Mouse (Mus musculus) embryonic facial prominence, embryonic 13.5 days (tissue): ENCODE results near the gene 6330409D20Rik. TPM values are rescaled to one million over a fixed set of nuclear protein-coding genes. Genes with fewer than 3 reads are reported as not detected.

ENCODE experiments used
- ATAC-seq: fragments of 200-750 bp; cut with Nextera tagmentation; 2 replicates; pipeline ENCODE4 v1.8.0; 2017; ENCODE audit warnings: low read depth; ENCODE audit not compliant: insufficient number of reproducible peaks, insufficient read depth, low FRiP score, low TSS enrichment
- H3K27ac ChIP-seq: fragments of 300-500 bp; sonication (generic); 2 replicates; pipeline ENCODE4 v1.5.1; 2015; ENCODE audit warnings: moderate library complexity, mild to moderate bottlenecking, inconsistent platforms
- H3K27me3 ChIP-seq: fragments of 300-500 bp; sonication (generic); 2 replicates; pipeline ENCODE4 v1.6.1; 2015; ENCODE audit warnings: mild to moderate bottlenecking, inconsistent platforms
- H3K36me3 ChIP-seq: fragments of 300-500 bp; sonication (generic); 2 replicates; pipeline ENCODE4 v1.6.1; 2015; ENCODE audit warnings: mild to moderate bottlenecking, inconsistent platforms
- H3K4me1 ChIP-seq: fragments of 300-500 bp; sonication (generic); 2 replicates; pipeline ENCODE4 v1.6.1; 2015; ENCODE audit warnings: inconsistent platforms
- H3K4me2 ChIP-seq: fragments of 300-500 bp; sonication (generic); 2 replicates; pipeline ENCODE4 v1.6.1; 2015; ENCODE audit warnings: moderate library complexity, mild to moderate bottlenecking, inconsistent platforms
- H3K4me3 ChIP-seq: fragments of 300-500 bp; sonication (generic); 2 replicates; pipeline ENCODE4 v1.5.1; 2015; ENCODE audit warnings: mild to moderate bottlenecking, inconsistent platforms
- H3K9ac ChIP-seq: fragments of 300-500 bp; sonication (generic); 2 replicates; pipeline ENCODE4 v1.6.1; 2015; ENCODE audit warnings: mild to moderate bottlenecking, inconsistent platforms
- H3K9me3 ChIP-seq: fragments of 300-500 bp; sonication (generic); 2 replicates; pipeline ENCODE4 v1.6.1; 2016; ENCODE audit warnings: inconsistent platforms
- WGBS: fragments of 180-500 bp; shearing (Covaris S2); methylation state at CpG from one replicate; pipeline ENCODE4 v1.1.7; 2015; ENCODE audit warnings: mixed read lengths; 5-methylcytosine and 5-hydroxymethylcytosine counted together
- polyA plus RNA-seq: library from polyadenylated mRNA; unstranded; fragments of >200 nt; fragmentation: Nextera tagmentation; extraction: Ambion mirVana; gene quantifications from 2 replicates; pipeline ENCODE4 v1.2.1, GENCODE M21; 2015

6330409D20Rik gene
- polyA plus RNA-seq, 1 experiment from 2014 or later = 0.34 TPM

DNA sequence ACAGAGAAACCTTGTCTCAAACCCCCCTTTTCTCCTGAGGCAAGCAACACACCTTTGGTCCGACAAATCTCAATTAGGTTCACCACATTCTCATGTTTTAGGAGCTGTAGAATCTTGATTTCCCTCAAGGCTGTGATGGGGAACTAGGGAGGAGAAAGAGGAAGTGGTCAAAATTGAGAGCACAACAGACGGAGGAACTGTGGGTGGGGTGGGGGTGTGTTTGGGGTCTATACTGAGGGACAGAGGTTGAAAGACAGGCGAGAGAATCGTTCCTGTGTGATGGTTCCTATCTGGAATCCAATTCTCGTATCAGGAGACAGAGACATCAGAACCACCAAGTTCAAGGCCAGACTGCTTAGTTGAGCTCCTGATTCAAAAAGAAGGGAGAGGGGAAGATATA is 30.4 kb downstream of the 6330409D20Rik start:
- H3K27me3 ChIP-seq = no peaks in the 10 kb centered on the region
- no peak for ATAC-seq
- WGBS = 86% methylated on average over 5 of the region's 5 CpGs
- H3K4me3 ChIP-seq = no peak overlapping the region
- no peak overlapping the region for H3K9ac ChIP-seq
- peaks cover 25% of the 10 kb centered on the region for H3K4me1 ChIP-seq
- H3K9me3 ChIP-seq = no peaks in the 10 kb centered on the region
- H3K4me2 ChIP-seq = no peak overlapping the region
- no peak overlapping the region for H3K27ac ChIP-seq
- peaks cover 56% of the 10 kb centered on the region for H3K36me3 ChIP-seq

DNA sequence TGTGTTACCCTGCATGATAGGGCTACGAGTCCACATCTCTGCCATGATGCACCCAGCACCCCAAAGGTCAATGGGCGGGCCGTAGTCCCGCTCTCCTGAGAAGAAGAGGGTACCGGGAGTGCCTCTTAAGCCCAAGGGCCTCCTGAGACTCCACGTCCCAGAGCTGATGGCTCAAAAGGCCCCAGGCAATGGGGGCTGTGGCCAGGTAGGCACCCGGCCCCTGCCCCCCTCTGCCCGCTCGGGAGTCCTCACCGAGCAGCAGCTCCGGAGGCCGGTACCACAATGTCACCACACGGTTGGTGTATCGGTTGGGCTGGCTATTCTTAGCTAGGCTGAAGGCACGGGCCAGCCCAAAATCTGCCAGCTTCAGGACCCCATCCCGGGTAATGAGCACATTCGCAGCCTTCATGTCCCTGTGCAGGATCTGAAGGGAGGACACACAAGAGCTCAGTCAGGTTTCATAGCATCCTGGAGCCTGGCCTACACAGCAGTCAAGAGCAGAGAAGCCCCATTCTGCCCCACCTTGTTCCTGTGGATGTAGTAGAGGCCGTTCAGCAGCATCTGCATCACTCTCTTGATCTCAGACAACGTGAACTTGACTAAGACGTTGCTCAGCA is 31.2 kb downstream of the 6330409D20Rik start:
- no peaks in the 10 kb centered on the region for H3K27me3 ChIP-seq
- no peak for ATAC-seq
- 92% methylated on average over 20 of the region's 20 CpGs for WGBS
- no peaks in the 10 kb centered on the region for H3K9me3 ChIP-seq
- H3K9ac ChIP-seq = no peak overlapping the region
- H3K4me3 ChIP-seq = no peak overlapping the region
- peaks cover 64% of the 10 kb centered on the region for H3K36me3 ChIP-seq
- H3K4me1 ChIP-seq = peaks cover 20% of the 10 kb centered on the region
- 0 out of 2 replicates have a peak overlapping the region, but pooled peaks have one; percentile 4 for H3K27ac ChIP-seq
- H3K4me2 ChIP-seq = no peak overlapping the region

DNA sequence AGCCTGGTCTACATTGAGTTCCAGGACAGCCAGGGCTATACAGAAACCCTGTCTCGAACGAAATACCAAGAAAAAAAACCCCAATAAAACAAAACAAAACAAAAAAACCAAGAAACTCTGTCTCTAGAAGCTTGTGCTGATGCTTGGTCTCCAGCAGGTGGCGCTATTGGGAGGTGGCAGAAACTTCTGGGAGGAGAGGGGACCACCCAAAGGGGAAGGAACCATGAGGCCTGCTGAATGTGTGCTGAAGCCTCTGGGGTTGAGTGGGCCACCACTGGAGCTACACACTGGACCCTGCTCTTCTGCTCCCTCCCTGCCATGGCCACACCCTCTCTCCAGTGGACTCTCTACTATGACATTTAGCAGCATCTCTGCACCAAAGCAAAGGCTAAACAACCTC is 32.2 kb downstream of the 6330409D20Rik start:
- H3K27ac ChIP-seq = no peak overlapping the region
- no peaks in the 10 kb centered on the region for H3K27me3 ChIP-seq
- H3K36me3 ChIP-seq = peaks cover 74% of the 10 kb centered on the region
- H3K4me1 ChIP-seq = peaks cover 11% of the 10 kb centered on the region
- H3K9ac ChIP-seq = no peak overlapping the region
- 46% methylated on average over 3 of the region's 3 CpGs for WGBS
- H3K4me2 ChIP-seq = no peak overlapping the region
- ATAC-seq = no peak
- no peaks in the 10 kb centered on the region for H3K9me3 ChIP-seq
- no peak overlapping the region for H3K4me3 ChIP-seq

DNA sequence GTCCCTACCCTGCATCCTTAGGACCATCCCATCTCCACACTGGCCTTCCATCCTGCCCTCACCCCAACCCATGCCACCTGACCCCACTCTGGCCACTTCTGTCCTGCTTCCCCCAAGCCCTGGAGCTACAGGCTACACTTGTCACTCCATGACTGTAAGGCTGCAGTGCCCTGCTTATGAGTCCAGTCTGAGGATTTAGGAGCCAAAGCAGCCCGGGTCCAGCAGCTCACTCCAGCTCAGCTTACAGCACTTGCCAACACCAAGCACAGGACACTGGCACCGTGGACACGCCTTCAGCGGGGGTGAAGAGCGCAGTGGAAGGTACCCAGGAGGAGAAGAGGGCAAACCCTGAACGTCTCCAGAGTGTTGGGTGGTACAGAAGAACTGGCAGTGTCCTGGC is 33.8 kb downstream of the 6330409D20Rik start:
- Histone ChIP-seq H3K9me3 (no peaks in the 10 kb centered on the region), H3K4me3 (no peak overlapping the region), H3K4me2 (no peak overlapping the region), H3K36me3 (peaks cover 89% of the 10 kb centered on the region), H3K27ac (no peak overlapping the region), H3K27me3 (no peaks in the 10 kb centered on the region), H3K4me1 (peaks cover 10% of the 10 kb centered on the region), H3K9ac (no peak overlapping the region; the same call in 1 of the 2 replicates)
- WGBS = 94% methylated on average over 6 of the region's 6 CpGs
- ATAC-seq = no peak

DNA sequence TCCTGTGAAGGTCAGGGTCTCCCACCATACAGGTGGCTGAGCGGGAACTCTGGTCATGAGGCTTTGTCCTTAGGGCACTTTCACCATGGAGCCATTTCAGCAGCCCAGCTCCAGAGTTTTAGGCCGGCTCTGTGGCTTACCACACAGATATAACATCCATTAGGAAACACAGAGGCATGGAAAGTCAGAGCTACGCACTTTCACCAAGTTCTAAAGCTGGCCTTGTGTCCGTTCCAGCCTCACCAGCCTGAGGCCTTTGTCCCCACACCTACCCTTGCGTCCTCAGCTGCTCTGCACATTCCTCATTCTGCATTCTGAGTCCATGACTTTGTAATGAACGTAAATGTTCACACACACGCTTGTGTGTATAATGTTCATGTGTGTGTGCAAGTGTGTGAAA is 35.8 kb downstream of the 6330409D20Rik start:
- 90% methylated on average over 7 of the region's 7 CpGs for WGBS
- no peak overlapping the region for H3K27ac ChIP-seq
- no peak overlapping the region for H3K9ac ChIP-seq
- no peaks in the 10 kb centered on the region for H3K27me3 ChIP-seq
- no peaks in the 10 kb centered on the region for H3K4me1 ChIP-seq
- H3K9me3 ChIP-seq = no peaks in the 10 kb centered on the region
- no peak overlapping the region for H3K4me3 ChIP-seq
- no peak overlapping the region for H3K4me2 ChIP-seq
- ATAC-seq = no peak
- H3K36me3 ChIP-seq = peaks cover 78% of the 10 kb centered on the region

DNA sequence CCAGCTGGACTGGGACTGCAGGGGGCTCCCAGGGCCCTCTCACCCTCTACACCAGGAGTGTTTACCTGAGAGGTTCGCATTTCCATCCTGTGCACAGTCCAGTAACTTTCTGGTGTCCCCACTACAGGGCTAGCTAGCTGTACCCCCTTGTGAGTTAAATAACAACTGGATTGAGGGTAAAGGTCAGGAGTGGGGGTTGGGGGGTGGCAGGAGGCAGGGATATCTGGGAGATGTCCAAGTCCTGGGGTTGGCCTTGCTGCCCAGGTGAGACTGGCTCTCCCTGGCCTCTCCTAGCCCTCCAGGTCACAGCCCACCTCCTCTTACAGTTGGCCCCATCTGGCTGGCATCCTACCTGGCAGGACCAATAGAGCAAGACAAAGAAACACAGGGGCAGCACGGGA is 36.8 kb downstream of the 6330409D20Rik start, which contains the start of gene Fpgs:
TSS of gene Fpgs (minus strand) at position 125 of the 401 bp plus-strand sequence.
- Histone ChIP-seq H3K27me3 (no peaks in the 10 kb centered on the region), H3K9ac (no peak within 1 kb of the TSS), H3K4me2 (no peak within 1 kb of the TSS), H3K4me1 (no peaks in the 10 kb centered on the region), H3K9me3 (no peaks in the 10 kb centered on the region), H3K36me3 (peaks cover 68% of the 10 kb centered on the region), H3K4me3 (no peak within 1 kb of the TSS), H3K27ac (no peak within 1 kb of the TSS)
- 94% methylated on average over 2 of the region's 2 CpGs for WGBS
- ATAC-seq = no peak

DNA sequence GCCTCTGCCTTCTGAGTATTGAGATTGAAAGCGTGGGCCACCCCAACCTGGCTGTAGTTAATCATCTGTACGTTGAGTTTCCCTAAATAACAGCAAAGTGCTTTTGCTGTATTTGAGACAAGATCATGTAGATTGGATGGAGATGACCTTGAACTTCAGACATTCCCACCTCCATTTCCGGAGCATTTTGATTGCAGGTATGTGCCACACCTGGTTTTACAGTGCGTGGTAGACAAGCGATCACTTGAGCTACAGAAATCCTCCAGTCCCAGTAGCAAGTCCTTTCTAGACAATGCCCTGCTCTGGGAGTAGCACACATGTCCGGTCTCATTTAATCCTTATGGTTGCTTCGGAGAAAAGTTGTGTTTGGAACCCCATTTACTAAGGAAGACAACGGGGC is 37.8 kb downstream of the 6330409D20Rik start:
- no peak for ATAC-seq

DNA sequence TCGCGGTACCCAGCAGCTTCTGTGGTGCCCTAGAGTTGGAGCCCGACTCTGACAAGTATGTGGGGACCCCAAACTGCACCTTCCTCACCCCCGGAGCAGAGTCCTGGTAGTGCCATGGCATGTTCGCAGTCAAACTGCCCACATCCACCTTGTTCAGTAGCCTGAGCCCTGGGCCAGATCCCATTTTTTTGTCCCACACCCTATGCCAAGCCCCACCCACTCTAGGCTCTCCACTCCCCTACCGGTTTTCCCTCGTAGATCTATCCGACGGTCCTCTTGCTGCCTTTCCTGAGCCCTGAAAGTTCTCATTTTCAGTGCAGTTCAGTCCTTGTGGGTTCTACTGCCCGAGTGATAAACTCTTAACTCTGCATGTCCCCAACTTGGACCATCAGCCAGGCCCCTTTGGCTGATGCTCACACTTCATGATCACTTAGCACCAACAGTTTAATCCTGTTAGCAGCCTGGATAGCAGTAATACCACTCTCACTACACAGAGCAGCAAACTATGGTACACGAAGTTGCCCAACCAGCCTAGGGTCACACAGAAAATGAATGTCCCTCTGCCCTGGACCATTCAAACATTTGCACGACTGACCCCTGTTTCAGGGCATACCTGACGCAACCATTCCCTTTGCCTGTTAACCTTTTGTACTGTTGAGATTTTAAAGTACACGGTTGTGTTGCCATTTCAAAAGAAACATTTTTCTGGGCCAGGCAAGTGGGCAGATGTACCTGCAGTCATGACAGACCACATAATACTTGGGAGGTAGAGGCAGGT is 39.7 kb downstream of the 6330409D20Rik start:
- no peaks in the 10 kb centered on the region for H3K27me3 ChIP-seq
- H3K4me3 ChIP-seq = no peak overlapping the region
- no peaks in the 10 kb centered on the region for H3K4me1 ChIP-seq
- WGBS = 86% methylated on average over 14 of the region's 14 CpGs
- H3K9me3 ChIP-seq = no peaks in the 10 kb centered on the region
- no peak for ATAC-seq
- no peak overlapping the region for H3K27ac ChIP-seq
- peaks cover 41% of the 10 kb centered on the region for H3K36me3 ChIP-seq
- H3K9ac ChIP-seq = no peak overlapping the region
- H3K4me2 ChIP-seq = no peak overlapping the region

More for the DNA sequence above, 37.8 kb downstream of the 6330409D20Rik start:
- H3K27ac ChIP-seq = no peak overlapping the region
- no peak overlapping the region for H3K9ac ChIP-seq
- 91% methylated on average over 8 of the region's 8 CpGs for WGBS
- H3K4me1 ChIP-seq = no peaks in the 10 kb centered on the region
- no peak overlapping the region for H3K4me3 ChIP-seq
- H3K4me2 ChIP-seq = no peak overlapping the region
- H3K9me3 ChIP-seq = no peaks in the 10 kb centered on the region
- no peaks in the 10 kb centered on the region for H3K27me3 ChIP-seq
- peaks cover 59% of the 10 kb centered on the region for H3K36me3 ChIP-seq

DNA sequence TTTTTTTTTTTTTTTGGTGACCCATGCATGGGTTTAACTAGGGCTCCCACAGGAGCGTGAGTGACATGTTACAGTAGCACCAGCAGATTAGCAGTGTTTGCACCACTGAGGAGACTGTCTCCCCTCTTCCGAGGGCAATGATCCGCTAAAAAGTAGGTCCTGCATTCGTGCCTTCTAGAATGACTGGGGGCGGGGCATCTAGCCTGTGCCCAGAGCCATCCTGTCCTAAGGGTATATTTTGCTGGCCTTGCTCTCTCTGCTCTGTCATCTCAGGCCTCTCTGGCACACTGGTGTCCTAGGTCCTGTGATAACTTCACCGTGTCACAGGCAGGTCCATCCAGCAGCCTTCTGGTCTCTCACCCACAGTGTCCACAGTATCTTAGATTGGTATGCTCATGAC is 41.1 kb downstream of the 6330409D20Rik start:
- Histone ChIP-seq H3K9me3 (no peaks in the 10 kb centered on the region), H3K9ac (no peak overlapping the region), H3K4me2 (no peak overlapping the region), H3K27ac (no peak overlapping the region), H3K27me3 (no peaks in the 10 kb centered on the region), H3K4me1 (no peaks in the 10 kb centered on the region), H3K4me3 (no peak overlapping the region), H3K36me3 (peaks cover 26% of the 10 kb centered on the region)
- no peak for ATAC-seq
- 72% methylated on average over 6 of the region's 6 CpGs for WGBS

DNA sequence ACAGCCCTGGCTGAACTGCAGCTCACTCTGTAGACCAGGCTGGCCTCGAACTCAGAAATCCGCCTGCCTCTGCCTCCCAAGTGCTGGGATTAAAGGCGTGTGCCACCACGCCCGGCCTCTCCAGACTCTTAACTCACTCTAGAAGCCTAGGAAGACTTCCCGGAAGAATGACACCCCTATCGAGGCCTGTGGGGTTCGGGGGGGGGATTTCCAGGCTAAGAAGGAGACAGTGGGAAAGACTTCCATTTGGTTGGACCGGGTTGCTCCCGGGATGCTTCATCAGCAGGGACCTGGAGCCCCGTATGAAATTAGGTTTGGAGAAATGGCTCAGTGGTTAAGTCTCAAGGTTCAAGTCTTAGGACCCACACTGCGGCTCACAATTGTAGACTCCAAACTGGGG is 46.1 kb downstream of the 6330409D20Rik start:
- WGBS = 86% methylated on average over 12 of the region's 12 CpGs
- peak overlapping the region; percentile 94 for H3K9ac ChIP-seq

DNA sequence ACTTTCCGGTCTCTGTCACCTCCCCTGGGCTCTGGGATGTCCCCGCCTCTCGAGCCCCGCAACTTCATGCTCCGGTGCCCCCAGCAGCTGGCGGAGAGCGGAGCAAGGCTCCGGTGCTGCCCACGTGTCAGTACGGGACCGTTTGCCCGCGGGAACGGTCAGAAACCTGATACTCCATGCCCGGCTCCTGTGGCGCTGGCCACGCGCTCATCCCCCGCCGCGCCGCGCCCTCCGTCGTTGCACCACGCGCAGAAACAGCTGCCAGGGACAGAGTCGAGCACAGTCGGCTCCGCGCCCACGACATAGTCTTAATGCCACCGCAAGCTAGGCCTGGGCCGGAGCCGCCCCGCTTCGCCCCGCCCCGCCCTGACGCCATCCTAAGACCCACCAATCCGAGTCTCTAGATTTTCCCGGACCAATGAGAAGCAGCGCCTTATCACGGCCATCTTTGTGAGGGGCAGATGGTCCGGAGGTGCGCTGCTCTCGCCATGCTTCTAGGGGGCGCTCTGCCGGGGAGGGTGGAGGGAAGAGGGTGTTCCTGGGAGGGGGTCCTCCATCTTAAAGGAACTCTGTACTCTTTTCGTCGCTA is 46.9 kb downstream of the 6330409D20Rik start:
- peaks cover 13% of the 10 kb centered on the region for H3K4me1 ChIP-seq
- WGBS = under 1% methylated on average over 51 of the region's 51 CpGs

More for the DNA sequence above, 46.1 kb downstream of the 6330409D20Rik start:
- Histone ChIP-seq H3K27me3 (no peaks in the 10 kb centered on the region), H3K4me3 (peak overlapping the region; percentile 80), H3K4me2 (peak overlapping the region; percentile 80), H3K9me3 (no peaks in the 10 kb centered on the region), H3K36me3 (peaks cover 6% of the 10 kb centered on the region; the same call in 1 of the 2 replicates), H3K27ac (peak overlapping the region; percentile 86), H3K4me1 (peaks cover 13% of the 10 kb centered on the region)
- ATAC-seq = no peak

More for the DNA sequence above, 46.9 kb downstream of the 6330409D20Rik start:
- Histone ChIP-seq H3K4me3 (peak overlapping the region; percentile 80), H3K9me3 (no peaks in the 10 kb centered on the region), H3K4me2 (peak overlapping the region; percentile 80), H3K27me3 (no peaks in the 10 kb centered on the region), H3K9ac (peak overlapping the region; percentile 94), H3K36me3 (peaks cover 6% of the 10 kb centered on the region; the same call in 1 of the 2 replicates), H3K27ac (peak overlapping the region; percentile 86)
- ATAC-seq = peak; percentile 97
